Mouse (Mus musculus): ENCODE measurements around the gene Jph2.

The Jph2 gene

DNA sequence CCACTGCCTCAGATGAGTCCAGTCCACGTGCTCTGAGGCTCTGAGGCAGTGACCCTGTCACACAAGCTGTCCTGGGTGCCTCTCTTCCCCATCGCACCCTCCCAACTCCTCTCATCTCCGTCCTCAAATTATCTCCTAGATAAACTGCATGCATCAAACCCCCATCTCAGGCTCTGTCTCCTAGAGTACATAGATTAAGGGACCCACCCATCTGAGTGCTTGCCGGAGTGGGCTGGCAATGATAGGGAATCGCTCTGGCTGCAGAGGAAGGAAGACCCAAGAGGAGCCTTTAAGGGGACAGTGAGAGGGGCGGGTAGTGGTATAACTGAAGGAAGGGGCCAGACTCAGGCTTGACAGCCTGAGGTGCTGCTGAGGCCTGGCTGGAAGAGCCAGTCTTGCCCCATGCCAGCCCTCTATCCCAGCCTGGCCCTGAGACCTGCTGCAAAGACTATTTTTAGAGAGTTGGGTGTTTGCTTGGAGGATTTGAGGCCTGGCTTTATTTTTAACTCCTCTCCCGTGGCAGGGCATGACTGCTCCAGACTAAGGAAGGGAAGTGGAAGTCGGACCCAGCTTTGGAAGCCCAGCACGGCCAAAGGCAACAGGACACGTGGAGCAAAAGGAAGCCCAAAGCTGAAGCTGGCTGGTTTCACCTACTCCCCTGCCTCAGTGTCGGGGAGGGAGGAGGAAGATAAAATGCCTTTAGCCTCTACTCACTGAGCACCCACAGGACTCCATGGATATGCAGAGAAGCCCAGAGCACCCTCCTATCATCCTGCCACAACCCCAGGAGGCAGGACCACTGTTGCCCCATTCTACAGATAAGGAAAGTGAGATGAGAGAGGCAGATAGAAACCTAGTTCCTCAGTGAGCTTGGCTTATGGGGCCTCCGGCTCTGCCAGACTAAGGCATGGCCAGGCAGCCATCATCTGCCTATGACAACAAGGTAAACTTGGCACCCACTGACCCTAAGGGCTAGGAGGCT lies 34.6 kb downstream of the Jph2 start:
- in situ Hi-C loops (cut with MboI; ENCODE audit: low sequenced_read_pairs), result no loop called here

GRCm38 (mm10) chr2:163360858-163361623 lies 36.8 kb downstream of the Jph2 start:
- in situ Hi-C loops (cut with MboI; ENCODE audit: low sequenced_read_pairs), result no loop called here

DNA sequence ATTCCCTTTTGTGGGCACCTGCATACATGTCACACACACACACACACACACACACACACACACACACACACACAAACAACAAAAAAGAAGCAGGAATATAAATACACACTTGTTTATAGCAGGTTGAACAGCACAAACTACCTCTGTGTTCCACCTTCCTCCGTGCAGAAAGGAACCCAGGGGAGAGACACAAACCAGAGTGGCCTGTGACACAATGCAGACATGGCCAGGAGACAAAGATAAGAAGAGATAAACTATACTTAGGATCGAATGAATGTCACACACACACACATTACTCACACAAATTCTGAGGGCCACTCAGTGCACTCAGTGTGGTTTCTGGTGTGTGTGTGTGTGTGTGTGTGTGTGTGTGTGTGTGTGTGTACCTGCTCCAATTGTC lies 38.5 kb downstream of the Jph2 start:
- in situ Hi-C loops (cut with MboI; ENCODE audit: low sequenced_read_pairs), result no loop called here

DNA sequence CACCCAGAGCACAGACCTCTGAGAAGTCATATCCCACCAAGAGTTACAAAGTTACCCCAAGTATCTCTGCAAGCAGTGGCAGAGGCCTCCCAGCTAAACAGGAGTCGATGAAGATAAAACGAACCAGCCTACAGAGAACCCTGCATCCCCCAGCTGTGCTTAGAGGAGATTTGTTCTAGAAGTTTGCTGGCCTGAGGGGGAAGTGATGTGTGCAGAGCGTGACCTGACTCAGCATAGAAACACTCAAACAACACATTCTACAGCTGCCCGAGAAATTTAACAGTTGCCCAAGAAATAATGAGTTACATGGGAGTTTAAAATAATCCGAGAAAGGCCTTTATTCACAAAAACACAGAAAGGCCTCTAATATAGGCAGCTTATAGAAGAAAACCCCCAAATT lies 39.1 kb downstream of the Jph2 start:
- in situ Hi-C loops (cut with MboI; ENCODE audit: low sequenced_read_pairs), result no loop called here

GRCm38 (mm10) chr2:163356113-163356840 lies 41.5 kb downstream of the Jph2 start:
- in situ Hi-C loops (cut with MboI; ENCODE audit: low sequenced_read_pairs), result no loop called here

DNA sequence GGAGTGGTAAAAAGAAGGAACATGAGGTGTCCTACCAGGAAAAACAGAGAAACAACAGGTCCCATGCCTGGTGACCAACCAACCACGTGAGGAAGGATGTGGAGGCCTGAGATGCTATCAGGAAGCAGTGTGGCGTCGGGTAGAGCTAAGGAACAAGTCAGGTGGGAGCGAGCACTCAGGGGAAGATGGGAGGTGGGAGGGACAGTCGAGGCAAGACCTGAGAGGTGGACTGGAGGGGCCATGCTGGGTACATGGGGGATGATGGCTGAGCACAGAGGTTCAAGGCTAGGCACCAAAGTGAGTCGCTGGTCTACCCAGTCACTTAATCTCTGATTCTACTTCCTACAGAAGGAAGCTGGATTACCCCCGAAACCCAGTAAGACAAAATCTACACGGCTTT lies 42.1 kb downstream of the Jph2 start:
- in situ Hi-C loops (cut with MboI; ENCODE audit: low sequenced_read_pairs), result no loop called here

- in situ Hi-C loops (cut with MboI; ENCODE audit: low sequenced_read_pairs), result loop anchor here (5.0 kb wide), 1 partner anchor 44 kb away; the partner anchor contains the start of gene Jph2
Measured at GRCm38 (mm10) chr2:163353731-163354130, 44.1 kb downstream of the Jph2 start.

GRCm38 (mm10) chr2:163350443-163350842 lies 47.4 kb downstream of the Jph2 start:
- in situ Hi-C loops (cut with MboI; ENCODE audit: low sequenced_read_pairs), result loop anchor here (5.0 kb wide), 1 partner anchor 47 kb away; the partner anchor contains the start of gene Jph2

DNA sequence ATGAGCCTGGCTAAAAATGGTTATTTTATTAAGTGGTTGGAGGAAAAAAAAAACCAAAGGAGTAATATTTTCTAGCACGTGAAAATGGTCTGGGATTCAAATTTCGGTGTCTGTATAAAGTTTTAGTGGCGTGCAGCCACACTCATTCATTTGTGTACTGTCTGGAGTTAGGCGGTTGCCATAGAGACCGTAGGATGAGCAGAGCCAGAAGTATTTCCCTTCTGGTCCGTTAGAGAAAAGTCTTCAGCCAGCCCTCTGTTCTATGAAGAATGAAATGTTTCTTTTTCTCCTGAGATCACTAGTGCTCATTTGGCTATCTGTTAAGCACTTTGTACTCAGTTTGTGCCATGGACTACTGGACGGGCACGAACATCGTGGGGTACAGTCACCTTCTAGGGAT lies 48.4 kb downstream of the Jph2 start:
- in situ Hi-C loops (cut with MboI; ENCODE audit: low sequenced_read_pairs), result loop anchor here (25.0 kb wide), 1 partner anchor 387 kb away; no protein-coding TSS in a partner anchor

DNA sequence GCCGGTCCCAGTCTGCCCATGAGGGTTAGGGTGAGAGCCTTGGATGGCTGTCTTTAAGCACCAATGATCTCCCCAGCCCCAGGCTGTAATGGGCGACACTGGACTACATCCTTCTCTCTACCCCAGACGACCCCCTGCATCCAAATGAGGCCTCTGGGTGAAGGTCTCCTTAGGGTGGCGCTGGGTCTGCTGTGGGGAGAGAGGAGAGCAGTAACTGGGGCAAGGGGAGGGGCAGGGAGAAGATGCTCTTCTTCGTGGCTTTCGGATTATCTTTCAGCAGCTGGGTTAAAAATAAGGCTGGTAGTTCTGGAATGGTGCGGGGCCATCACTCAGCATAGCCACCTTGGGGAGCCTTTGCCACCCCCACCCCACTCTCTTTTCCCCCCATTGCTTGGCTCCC lies 49.1 kb downstream of the Jph2 start:
- in situ Hi-C loops (cut with MboI; ENCODE audit: low sequenced_read_pairs), result loop anchor here (25.0 kb wide), 1 partner anchor 386 kb away; no protein-coding TSS in a partner anchor

DNA sequence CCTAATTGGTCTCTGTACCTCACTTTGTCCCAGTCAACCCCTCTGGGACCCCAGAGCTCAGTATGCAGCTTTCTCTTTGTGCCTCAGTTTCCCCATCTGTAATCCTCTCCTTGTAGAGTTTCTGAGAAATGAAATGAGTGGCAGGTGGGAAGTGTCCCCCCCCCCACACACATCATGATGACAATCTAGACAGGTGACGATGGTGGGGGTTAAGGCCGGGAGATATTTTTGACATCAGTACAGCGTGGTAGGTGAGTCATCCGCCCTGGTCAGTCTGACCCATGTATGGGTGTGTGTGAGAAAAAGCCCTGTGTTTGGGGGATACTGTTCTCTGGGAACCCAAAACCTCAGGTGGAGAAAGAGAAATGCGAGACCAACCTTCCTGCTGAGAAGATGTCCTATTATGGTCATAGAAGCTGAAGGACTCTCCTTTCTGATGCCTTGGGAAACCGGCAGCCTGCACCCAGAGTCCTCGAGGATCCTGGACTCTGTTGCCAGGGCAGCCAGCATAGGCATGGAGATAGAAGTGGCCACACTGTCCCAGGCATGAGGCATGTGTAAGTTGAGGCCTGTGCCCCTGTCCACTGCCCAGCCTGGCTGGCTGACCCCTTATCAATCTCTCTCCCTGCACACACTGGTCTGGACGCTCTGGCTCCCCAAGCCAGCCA lies 50.1 kb downstream of the Jph2 start:
- in situ Hi-C loops (cut with MboI; ENCODE audit: low sequenced_read_pairs), result loop anchor here (25.0 kb wide), 1 partner anchor 385 kb away; no protein-coding TSS in a partner anchor

DNA sequence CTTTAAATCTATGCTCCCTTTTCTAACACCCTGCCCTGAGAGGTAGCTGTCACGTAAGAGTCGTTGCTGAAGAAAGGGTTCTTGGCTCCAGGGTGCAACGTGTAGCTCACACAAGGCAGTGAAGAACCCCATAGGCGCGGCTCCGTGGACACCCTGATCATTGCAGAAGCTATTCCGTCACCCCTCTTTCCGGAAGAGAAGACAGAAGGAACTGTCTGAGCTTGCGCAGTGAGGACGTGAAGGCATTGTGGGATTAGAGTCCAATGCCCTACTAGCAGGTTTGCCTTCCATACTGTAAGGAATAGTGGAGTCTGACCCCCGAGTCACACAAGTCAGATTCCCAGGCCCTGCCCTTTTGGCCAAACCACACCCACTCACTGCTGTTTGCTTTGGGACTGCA lies 51.3 kb downstream of the Jph2 start:
- in situ Hi-C loops (cut with MboI; ENCODE audit: low sequenced_read_pairs), result loop anchor here (25.0 kb wide), 1 partner anchor 384 kb away; no protein-coding TSS in a partner anchor

GRCm38 (mm10) chr2:163344976-163345660 lies 52.7 kb downstream of the Jph2 start:
- in situ Hi-C loops (cut with MboI; ENCODE audit: low sequenced_read_pairs), result loop anchor here (25.0 kb wide), 1 partner anchor 383 kb away; no protein-coding TSS in a partner anchor

GRCm38 (mm10) chr2:163343671-163344070 lies 54.1 kb downstream of the Jph2 start:
- in situ Hi-C loops (cut with MboI; ENCODE audit: low sequenced_read_pairs), result loop anchor here (25.0 kb wide), 1 partner anchor 381 kb away; no protein-coding TSS in a partner anchor

DNA sequence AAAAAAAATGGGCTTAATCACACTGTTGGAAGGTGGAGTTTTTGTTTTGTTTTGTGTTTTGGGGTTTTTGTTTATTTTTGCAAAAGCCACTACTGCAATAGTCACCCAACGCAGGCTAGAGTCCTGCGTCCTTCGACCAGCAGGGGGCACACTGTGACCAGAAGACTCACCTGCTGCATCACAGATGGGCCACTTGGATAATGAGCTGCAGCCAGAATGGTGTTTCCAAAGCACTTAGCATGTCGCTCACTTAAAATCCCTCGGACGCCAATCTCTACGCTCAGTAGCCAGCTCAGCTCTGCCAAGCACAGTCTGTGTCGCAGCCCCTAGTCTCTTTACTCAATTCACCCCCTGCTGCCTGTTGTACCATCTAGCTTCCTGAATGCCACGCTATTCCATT lies 57.5 kb downstream of the Jph2 start:
- in situ Hi-C loops (cut with MboI; ENCODE audit: low sequenced_read_pairs), result loop anchor here (25.0 kb wide), 1 partner anchor 378 kb away; no protein-coding TSS in a partner anchor

GRCm38 (mm10) chr2:163332368-163333055 lies 65.3 kb downstream of the Jph2 start:
- in situ Hi-C loops (cut with MboI; ENCODE audit: low sequenced_read_pairs), result loop anchor here (5.0 to 25.0 kb wide), 2 partner anchors 230 to 370 kb away; no protein-coding TSS in a partner anchor

- in situ Hi-C loops (cut with MboI; ENCODE audit: low sequenced_read_pairs), result loop anchor here (5.0 to 25.0 kb wide), 2 partner anchors 229 to 369 kb away; no protein-coding TSS in a partner anchor
Measured at GRCm38 (mm10) chr2:163331423-163331822, 66.4 kb downstream of the Jph2 start.

DNA sequence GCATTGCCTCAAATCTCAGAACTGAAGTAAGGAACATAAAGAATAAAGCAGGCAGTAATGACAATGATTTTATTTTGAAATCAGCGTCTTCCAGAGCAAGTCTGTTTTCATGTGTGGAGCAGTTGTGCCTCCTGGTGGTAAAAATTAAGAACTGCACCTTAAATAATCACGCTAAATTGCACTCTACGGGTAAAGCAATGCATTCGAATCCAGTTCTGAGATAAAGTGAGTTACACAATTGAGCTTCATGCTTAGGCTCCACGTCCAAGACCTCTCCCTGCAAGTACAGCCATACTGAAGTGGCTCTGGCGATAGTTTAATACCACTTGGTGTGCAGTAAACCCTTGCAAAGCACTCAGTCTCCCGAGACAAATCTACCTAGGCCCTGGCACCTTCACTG lies 67.1 kb downstream of the Jph2 start:
- in situ Hi-C loops (cut with MboI; ENCODE audit: low sequenced_read_pairs), result loop anchor here (5.0 to 25.0 kb wide), 2 partner anchors 228 to 368 kb away; no protein-coding TSS in a partner anchor
